Mouse (Mus musculus) adipocyte (in vitro differentiated cells): Measurements from ENCODE around the gene Eif4enif1.
"Not testable (repeated sequence)": the region's sequence is repeated elsewhere in the genome, so short reads cannot be mapped to it uniquely, and the experiment has no call there.

Source experiments
- DNase-seq: peaks from one replicate; pipeline ENCODE4 v3.0.0-alpha.2; 2016; ENCODE audit warnings: low spot score

The Eif4enif1 gene

GRCm38 (mm10) chr11:3202231-3202701, at the start of gene Eif4enif1:
Gene Eif4enif1, plus strand, starts transcription at chr11:3202392.
- DNase-seq: peak; percentile 86

- peak; percentile 92 for DNase-seq
Observed at GRCm38 (mm10) chr11:3153666-3154397, 48.4 kb upstream of the Eif4enif1 start.

DNA sequence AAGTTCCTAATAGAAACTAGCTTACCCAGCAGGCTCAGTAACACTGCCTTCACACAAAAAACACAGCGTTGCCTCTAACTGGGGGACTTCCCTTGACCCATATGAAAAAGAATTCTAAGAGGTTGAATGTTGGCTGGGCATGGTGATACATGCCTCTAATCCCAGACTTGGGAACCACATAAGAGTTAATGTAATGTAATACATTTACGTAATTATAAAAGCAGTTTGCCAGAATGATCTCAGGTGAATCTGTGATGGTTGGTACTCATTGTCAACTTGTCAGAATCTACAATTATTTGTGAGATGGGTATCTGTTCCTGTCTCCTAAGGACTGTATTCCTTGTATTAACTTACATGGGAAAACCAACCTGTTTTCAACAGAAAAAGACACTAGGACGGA, 45.2 kb upstream of the Eif4enif1 start:
- DNase-seq: not testable (repeated sequence)

DNA sequence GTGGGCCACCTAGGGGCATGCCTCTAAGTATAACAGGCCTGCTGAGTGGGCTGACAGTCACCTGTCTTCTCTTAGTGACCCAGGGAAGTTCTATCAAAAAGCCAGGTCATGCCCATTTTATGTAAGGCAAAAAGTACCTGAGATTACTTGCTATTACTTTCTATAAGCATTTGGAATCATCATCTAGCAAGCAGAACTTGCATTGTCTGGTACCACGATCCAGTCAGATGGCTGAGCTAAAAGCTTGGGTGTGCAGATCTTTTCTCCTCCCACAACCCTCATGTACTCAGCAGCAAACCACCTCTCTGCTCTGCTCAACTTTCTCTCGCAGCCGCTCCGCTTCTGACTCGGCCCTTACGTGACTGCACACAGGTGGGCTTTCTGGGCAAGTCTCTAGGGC, 44.2 kb upstream of the Eif4enif1 start:
- peak; percentile 41 for DNase-seq

- not testable (repeated sequence) for DNase-seq
Observed at GRCm38 (mm10) chr11:3158800-3159199, 43.4 kb upstream of the Eif4enif1 start.

- DNase-seq: peak; percentile 80
Observed at GRCm38 (mm10) chr11:3161370-3161769, 40.8 kb upstream of the Eif4enif1 start.

- DNase-seq: peak; percentile 48
Observed at GRCm38 (mm10) chr11:3162236-3162897, 39.8 kb upstream of the Eif4enif1 start.

DNA sequence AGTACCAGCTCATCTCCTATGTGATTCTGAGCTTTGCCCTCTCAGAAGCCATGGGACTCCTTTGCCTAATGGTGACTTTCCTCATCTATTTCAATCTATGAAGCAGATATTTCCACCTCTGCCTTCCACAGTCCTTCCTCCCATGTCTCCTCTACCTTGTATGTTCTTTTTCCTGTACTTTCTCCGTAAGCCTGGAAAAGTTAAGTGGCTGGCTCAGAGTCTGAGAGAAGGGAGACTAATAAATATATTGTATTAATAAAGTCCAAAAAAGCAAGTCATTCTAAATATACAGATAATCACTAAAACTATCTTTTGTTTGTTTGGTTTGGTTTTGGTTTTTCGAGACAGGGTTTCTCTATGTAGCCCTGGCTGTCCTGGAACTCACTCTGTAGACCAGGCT, 39.1 kb upstream of the Eif4enif1 start:
- peak; percentile 51 for DNase-seq

GRCm38 (mm10) chr11:3163661-3164060, 38.5 kb upstream of the Eif4enif1 start:
- not testable (repeated sequence) for DNase-seq

GRCm38 (mm10) chr11:3165210-3165782, 36.9 kb upstream of the Eif4enif1 start:
- DNase-seq: peak; percentile 50

- DNase-seq: peak; percentile 47
Observed at GRCm38 (mm10) chr11:3166321-3166720, 35.9 kb upstream of the Eif4enif1 start.

DNA sequence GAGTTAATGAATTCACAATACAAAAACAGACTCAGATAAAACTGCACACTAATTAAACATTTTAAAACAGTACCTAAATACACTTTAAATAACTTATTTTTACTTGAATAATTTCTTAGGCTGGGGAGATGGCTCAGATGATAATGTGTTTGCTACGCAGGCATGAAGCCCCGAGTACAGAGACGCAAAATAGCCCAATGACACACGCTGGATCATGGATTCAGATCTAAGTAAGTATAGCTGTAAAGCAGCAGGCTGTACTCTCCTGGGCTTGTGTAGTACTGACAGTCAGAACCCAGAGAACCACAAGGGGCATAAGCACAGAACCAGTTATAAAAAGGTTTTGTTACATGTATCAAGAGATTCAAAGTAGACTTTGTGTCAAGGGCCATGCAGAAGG, 35.1 kb upstream of the Eif4enif1 start:
- not testable (repeated sequence) for DNase-seq

- peak; percentile 27 for DNase-seq
Observed at GRCm38 (mm10) chr11:3167571-3168001, 34.6 kb upstream of the Eif4enif1 start.

- DNase-seq: not testable (repeated sequence)
Observed at GRCm38 (mm10) chr11:3169042-3169441, 33.1 kb upstream of the Eif4enif1 start.

DNA sequence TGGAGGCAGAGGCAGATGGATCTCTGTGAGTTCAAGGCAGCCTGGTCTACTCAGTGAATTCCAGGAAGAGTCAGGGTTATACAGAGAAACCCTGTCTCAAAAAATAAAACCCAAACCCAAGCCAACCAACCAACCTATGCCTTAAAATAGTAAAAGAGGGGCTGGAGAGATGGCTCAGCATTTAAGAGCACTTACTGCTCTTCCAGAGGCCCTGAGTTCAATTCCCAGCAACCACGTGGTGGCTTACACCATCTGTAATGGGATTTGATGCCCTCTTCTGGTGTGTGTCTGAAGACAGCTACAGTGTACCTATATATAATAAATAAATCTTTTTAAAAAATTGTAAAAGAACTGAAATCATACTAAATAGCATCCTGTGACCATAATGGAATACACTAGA, 30.3 kb upstream of the Eif4enif1 start:
- DNase-seq: not testable (repeated sequence)

DNA sequence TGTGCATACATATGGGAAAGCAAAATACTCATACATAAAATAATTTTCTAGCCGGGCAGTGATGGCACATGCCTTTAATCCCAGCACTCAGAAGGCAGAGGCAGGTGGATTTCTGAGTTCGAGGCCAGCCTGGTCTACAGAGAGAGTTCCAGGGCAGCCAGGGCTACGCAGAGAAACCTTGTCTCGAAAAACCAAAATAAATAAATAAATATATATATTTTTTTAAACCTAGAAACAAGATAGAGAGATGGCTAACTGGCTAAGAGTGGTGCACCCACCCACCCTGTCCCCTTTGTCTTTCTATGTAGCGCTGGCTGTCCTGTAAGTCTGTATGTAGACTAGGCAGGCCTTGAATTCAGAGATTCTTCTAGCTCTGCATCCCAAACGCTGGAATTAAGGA, 29.7 kb upstream of the Eif4enif1 start:
- DNase-seq: not testable (repeated sequence)

- DNase-seq: peak; percentile 47
Observed at GRCm38 (mm10) chr11:3173425-3174318, 28.5 kb upstream of the Eif4enif1 start.

DNA sequence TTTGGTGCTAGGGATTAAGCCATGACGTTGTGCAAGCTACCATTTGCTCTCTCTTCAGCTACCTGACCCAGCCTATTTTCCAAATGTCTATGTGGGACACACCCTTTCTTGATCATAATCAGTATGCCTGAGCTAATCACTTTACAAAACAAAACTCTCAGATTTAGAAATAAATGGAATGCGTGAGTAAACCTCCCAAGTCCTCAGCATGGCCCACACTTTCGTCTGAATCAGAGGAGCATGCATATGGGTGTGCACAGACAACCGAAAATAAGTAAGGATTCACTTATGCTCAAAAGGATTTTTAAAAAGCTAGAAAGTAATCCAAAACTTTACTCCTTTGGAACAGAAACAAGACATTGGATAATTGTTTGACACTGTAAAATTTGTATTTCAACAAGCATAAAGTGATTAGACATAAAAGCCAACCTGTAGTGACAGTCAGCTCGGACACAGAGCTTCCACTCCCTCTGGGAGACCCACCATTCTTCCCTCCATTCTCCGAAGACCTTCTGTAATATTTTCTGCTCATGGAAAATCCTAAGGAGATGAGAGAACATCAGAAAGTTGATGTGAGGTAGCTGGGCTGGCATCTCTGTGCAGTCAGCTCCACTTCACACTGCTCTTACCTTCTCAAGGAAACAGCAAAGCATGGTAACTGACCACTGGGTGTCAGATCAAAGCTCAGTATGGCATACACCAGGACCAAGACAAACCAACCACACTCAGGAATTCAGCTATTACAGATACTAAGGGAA, 23.0 kb upstream of the Eif4enif1 start:
- peak; percentile 32 for DNase-seq

GRCm38 (mm10) chr11:3179726-3180092, 22.5 kb upstream of the Eif4enif1 start:
- DNase-seq: not testable (repeated sequence)

DNA sequence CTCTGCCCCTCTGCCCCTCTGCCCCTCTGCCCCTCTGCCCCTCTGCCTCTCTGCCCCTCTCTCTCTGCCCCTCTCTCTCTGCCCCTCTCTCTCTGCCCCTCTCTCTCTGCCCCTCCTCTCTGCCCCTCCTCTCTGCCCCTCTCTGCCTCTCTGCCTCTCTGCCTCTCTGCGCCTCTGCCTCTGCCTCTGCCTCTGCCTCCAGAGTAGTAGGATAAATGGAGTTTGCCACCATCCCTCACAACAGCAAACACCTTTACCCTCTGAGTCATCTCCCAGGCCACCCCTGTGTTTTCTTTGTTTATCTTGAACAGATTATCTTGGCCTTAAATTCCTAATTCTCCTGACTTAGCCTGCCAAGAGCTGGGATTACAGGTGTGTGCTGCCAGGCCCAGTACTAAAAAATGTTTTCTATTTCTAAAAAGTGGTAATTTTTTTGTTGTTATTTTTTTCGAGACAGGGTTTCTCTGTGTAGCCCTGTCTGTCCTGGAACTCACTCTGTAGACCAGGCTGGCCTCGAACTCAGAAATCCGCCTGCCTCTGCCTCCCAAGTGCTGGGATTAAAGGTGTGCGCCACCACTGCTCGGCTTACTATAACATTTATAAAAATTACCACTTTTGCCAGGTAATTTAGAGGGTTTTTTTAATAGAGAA, 21.6 kb upstream of the Eif4enif1 start:
- not testable (repeated sequence) for DNase-seq

GRCm38 (mm10) chr11:3181250-3181649, 20.9 kb upstream of the Eif4enif1 start:
- peak; percentile 56 for DNase-seq
